Mouse (Mus musculus): ENCODE results near the gene Chrdl2.
"Not testable (repeated sequence)": the region's sequence is repeated elsewhere in the genome, so short reads cannot be mapped to it uniquely, and the experiment has no call there.

Chrdl2 gene

DNA sequence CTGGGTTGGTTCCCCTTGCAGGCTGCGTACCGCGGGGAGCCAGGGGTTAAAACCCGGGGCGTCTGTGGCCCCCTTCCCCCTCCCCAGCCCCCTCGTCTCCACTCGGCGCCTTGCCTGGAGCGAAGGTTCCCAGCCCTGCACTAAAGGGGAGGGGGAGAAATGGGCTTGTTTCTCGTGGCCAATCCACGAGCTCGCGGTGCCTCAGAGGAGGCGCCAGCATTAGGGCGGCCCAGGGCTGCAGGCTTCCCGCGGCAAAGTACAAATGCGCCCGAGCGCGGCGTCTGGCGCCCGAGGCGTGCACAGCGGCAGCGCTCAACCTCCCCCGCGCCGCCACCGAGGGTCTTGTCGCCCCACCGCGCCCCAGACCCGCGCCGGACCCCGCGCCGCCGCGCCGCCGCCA lies at the start of gene Chrdl2:
Chrdl2 (plus strand) TSS at position 383 of the 400 bp plus-strand sequence.
- peak; percentile 19 to 37 for DNase-seq

DNA sequence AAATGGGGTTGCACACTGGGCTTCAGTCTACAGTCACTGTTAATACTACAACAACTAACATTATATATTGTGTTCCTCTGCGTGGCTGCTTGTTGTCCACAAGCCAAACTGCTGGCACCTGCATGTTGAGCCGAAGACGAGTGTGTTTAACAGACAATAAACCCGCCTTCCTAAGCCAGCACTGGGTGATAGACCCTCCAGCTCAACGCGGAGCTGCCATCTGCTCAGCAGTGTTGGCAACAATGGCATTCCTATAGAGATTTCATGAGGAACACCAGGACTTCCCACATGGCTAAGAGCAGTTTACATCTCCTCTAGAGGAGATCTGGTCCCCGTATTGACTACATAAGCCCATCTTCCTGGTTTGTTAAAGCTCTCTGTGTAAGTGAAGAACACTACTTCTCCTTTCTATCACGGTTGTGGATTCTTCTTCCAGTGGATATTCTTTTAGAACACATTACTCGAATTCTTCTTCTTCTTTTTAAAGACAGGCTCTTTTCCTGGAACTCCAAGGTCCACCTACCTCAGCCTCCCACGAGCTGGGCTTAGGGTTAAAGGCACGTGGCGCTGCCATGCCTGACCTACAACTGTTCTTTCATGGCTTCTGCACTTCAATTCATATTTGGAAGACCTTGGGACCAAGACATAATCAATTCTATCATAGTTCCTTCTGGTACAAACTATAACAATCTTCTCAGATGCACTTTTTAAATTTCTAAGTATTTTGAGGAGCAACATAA lies 48.6 kb upstream of the Chrdl2 start:
- no peak for DNase-seq

DNA sequence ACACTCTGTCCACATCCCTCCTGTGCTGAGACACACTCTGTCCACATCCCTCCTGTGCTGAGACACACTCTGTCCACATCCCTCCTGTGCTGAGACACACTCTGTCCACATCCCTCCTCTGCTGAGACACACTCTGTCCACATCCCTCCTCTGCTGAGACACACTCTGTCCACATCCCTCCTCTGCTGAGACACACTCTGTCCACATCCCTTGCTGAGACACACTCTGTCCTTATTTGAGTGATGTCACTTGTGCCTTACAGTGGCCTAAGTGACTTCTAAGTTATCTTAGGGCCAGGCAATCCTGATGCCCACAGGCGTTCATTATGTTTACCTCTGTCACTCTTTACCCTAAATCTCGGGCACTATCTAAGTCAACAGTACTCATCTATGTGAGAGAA lies 45.4 kb upstream of the Chrdl2 start:
- DNase-seq, result not testable (repeated sequence)

DNA sequence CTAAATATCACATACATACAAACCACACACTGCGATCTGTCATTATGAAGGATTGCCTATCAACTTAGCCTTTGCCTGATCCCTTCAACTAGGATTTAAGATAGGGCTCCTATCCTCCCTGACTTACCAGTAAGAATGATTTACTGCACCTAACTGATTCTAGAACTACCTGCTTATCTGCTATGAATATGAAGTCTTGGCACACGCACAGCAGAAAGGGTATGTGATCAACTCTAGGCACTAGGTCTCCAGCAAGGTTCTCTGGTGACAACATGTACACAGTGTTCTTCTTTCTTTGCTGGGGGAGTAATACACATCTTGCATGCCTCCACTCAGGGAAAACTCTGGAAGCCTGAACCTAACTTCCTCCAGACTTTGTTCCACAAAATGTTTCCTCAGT lies 44.5 kb upstream of the Chrdl2 start:
- DNase-seq, result no peak

DNA sequence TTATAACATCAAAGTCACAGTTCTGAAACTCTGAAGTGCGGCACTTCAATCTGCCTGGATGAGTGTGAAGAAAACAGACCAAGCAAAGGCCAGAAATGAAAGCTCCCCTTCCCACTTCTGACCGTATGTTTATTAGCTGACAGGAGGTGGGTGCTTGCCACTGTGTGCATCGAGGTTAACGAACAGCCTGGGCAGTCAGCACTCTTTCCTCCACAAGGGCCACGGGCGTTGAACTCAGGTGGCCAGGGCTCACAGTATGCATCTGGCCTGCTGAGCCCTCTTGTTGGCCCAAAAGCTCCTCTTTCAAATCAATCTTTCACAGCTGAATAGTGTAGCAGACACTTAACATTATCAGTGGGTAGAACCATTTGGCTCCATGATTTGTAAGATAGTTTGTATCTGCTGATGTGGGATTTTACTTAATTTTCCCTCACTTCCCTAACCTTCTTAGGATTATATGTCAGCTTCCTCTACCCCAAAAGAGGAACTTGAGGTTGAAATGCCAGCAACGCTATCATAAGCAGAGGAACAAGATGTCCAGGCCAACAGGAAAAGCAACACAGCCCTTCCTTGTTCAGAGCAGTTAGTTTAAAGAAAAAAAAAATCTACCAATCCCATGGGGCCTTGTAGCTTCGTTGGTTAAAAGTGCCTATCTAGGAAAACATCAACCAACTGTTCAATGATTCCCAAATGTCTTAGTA lies 43.3 kb upstream of the Chrdl2 start:
- no peak for DNase-seq

DNA sequence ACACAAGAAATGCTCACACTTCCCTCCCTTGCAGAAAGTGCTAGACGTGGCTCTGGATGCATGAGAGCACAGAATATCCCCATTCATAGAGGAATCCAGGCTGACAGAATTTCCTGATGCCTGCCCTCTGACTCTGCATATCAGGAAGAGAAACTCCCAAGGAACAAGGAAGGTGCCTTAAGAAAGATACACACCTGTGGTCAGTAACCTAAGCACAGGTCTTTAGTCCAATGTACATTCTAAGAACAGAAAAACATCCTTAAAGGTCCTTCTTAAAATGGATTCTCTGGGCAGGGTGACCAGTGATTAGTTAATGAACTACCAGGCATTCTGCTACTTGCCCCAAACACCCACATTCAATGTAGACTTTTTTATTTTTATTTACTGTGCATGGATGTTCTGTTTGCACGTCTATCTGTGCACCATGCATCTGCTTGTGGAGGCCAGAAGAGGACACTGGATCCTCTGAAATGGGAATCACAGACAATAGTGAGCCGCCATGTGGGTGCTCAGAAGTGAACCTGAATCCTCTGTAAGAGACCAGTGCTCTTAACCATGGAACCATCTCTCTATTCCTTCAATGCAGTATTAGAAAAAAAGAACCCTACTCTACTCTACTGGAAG lies 42.6 kb upstream of the Chrdl2 start:
- no peak for DNase-seq

DNA sequence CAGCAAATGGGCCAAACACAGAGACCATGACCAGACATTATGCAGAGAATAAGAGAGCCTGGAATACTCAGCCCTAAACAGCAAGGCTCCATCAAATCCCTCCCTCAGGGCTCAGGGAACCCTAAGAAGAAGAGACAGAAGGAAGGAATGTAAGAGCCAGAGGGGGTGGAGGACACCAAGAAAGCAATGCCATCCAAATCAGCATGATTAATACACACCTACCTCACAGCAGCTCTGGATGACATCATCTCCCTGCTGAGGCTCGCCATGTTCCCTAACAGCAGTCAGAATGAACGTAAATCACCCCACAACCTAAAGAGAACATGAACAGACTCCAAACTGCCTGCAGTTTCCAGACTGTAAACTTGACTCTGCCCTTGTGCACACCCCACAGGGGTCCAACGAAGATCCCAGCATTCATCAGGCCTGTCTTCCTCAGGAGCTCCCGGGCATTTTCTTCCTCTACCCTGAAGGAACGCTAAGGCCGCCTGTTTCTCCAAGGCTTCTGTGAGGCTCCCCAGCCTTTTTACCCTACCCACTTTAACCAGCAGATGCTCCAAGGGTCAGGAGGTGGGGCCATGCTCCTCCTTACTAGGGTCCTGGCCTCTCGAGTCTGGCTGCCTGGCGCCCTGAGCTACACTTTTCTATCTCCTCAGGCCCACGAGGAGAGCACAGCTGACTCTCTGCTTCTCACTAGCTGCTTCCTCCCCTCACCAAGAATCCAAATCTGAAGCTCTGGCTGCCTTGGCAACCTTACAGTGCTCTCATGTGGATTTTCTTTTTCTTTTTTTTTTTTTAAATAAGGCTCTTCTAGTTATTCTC lies 40.7 kb upstream of the Chrdl2 start:
- no peak for DNase-seq

DNA sequence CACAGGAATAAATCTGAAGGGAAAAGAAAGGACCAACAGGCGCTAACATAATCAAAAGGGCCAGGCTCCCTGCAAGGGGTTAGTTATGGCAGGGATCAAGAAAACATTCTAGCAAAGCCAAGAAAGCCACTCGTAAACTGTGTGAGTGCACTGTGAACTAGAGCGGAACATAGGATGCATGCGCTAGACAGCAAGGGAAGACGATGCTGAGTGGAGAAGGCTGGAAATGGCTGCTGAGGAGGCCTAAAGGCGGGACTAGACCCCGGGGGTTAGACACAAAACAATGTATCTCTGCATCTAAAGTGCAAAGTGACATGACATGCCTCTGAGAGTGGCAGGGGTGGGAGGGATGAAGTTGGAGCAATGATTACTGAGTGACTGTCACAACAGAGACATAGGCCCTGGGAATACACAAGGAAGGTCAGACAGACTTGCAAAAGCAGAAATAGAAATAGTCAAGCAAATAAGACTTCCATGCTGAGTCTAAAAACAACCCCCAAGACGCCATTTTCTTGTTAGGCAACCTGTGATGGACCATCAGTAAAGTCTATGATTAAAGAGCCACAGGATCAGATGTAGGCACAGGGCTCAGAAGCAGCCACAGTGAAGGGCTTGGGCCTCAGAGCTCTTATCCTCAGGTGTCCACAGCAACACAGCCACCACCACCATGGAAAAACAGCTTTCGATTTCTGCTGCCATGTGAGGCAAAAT lies 39.8 kb upstream of the Chrdl2 start:
- DNase-seq, result peak in 1 of 2 experiments; percentile 29

DNA sequence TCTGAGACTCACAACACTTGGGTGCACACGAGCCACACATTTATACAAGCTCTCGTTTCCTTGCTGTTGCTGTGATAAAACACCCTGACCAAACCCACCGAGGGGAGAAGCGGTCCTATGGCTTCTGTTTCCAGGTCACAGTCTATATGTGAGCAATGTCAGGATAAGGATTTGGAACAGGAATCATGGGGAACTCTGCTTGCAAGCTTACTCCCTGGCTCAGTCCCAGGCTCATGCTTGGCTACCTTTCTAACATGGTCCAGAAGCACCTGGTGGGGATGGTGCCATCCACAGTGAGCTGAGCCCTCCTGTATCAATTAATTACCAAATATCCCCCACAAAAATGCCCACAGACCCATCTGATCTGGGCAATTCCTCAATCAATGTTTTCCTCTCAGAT lies 36.8 kb upstream of the Chrdl2 start:
- no peak for DNase-seq

DNA sequence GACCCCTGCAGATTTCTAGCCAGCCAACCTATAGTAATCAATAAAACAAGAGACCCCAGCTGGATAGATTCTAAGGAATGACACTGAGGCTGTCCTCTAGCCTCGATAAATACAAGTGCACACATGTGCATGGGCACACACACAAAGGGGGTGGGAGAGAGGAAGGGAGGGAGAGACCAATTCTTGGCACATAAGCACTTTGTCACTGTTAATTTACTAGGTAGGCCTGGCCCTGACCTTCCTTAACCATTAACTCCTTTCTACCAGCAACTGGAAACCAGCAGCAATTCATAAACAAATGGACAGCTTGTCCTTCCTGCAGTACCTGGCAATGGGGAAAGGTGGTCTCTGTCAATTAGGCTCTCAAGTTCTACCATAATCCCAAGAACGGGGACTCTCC lies 34.0 kb upstream of the Chrdl2 start:
- no peak for DNase-seq

DNA sequence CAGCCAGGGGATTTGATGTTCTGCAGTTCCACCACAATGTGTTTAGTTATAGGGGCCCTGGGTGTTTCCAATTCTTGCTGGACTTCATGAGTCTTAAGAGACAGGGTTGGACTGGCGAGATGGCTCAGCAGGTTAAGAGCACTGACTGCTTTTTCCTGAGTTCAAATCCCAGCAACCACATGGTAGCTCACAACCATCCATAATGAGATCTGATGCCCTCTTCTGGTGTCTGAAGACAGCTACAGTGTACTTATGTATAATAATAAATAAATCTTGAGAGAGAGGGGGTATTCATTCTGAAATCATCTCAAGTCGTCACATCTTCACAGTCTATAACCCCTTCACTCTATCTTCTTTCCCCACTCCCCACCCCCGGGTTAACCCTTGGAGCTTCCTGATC lies 33.1 kb upstream of the Chrdl2 start:
- DNase-seq, result not testable (repeated sequence)

DNA sequence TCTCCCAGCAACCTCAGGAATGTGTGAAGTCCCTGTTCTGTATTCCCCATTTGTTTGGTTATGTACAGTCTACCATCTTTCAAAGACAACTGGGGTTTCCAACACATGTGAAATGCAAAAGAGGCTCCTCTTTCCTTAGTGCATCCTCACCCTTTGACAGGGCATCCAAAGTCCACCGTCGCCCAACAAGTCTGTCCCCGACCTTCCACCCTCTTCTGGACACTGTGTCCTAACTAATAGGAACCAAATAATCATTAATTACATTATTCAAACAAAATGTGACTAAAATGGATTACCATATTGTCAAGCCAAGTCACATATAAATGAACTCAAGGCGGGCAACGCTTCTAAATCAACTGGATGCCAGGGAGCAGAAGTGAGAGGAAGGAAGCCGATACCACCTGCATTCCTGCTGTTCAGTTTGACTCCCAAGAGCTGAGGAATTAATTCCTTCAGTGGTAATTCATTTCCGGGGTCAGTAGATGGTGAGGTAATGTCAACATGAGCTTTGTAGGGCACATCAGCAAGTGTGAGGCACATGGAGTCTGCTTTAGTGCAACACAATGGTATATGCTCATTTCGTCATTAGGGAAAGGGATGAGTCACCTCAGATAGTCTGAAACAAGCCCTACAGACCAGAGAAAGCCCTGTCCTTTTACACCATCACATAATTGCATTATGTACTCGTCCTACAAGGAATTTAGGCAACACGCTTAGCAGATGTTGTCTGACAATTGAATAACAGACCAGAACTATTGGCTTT lies 31.6 kb upstream of the Chrdl2 start:
- DNase-seq, result no peak

DNA sequence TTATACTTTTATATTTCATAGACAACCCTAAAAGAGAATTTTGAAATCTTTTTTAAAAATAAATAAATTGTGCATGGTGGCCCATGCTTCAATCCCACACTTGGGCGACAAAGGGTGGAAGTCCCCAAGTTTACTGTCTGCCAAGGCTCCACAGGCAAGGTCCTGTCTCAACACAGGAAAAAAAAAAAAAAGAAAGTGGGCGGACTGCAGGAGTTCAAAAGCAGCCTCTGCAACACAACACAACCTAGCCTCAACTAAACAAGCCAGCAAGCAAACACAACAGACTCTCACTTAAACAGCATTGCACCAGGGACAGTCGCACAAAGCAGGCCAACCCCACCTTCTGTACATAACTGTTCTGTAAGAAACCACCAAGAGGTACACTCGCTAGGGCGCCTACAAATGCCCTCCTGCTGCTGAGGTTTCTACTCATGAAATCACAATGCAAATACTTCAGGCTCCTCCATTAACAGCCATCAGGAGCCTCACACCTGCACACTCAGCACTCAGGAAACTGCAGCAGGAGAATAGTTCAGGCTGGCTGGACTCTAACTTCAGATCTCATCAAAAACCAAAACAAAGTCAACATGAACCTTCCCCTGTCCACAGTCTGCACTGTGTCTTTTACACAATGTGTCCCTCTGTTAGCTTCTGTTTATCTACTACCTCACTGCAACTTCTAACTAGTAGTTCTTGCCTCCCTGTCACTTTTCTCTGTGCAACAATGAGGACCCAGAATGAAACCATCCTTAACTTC lies 30.0 kb upstream of the Chrdl2 start:
- DNase-seq, result peak; percentile 28 to 47

DNA sequence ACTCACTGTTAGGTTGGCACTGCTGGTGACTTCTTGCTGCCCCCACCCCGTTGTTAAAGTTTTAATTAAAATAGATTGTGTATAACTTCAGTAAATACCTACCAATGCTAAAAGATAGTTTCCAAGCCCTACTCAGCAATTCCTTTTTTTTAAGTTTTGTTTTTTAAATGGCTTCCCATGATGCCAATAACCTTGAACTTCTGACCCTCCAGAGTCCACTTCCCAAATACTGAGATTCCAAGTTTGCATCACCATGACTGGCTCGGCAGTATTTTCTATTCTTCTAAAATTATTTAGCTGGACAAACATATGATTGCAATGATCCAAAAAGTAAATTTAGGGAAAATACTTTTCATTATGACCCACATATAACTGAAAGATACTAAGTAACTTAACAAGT lies 27.9 kb upstream of the Chrdl2 start:
- no peak for DNase-seq

DNA sequence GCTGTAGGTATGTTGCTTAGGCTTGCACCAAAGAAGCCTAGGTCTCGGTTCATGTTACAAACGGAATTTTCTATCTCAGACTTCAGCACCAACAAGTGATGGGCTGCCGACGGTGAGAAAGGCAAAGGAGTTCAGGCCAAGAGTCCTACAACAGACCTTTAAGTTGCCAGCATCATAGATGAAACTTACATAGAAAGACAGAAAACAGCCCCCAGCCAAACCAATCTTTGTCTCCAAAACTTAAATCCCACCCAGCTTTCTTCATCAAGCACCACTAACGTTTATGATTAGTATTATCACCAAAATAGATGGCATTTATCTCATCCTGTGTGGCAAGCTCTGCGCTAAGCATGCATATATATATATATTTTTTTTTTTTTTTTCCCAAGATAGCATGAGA lies 26.9 kb upstream of the Chrdl2 start:
- DNase-seq, result no peak

DNA sequence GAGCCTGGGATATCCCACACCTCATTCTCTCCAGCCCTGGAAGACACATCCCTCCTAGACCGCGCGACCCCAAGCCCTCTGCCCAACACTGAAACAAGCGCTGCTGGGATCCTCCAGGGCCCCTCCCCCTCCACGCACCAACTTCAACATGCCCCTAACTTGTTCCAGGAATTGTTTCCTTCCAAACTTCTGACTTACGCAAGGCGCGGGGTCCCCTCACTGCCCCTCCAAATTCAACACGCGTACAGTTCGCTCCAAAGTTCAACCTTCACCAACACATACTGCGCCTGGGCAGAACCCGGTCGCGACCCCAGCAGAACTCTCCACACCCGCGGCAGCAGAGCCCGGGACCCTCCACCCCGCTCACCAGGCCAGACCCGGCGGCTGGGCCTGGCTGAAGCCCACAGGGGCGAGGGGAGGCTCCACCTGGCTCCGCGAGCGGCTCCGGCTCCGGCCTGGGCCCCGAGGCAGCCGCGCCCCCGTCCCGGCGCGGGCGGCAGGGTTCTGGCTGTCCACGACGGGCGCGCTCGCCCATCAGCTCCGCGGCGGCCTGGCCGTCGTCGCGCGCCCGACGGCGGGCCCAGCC lies 26.3 kb upstream of the Chrdl2 start:
- peak; percentile 62 to 69 for DNase-seq

DNA sequence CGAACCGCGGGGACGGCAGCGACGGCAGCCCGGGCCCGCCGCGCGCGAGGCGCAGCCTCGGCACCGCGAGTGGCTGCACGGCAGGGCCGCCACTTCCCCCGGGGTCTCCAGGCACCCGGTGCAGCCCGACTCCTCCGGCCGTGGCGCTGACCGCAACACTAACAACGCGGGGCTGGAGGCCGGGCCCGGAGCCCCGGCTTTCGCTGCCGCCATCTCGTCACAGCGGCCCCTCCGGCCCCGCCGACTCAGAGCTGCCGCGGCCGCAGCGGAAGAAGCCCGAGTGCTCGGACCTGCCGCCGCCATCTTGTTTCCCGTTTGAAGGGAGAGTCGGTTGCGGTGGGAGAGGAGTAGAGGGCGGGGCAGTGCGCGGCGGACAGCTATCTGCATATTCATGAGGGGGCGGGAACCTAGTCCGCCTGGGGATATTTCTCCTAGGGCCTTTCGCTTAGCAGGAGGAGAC lies 25.8 kb upstream of the Chrdl2 start, which contains the start of gene Rnf169:
Rnf169 (minus strand) TSS at position 317 of the 460 bp plus-strand sequence.
- DNase-seq, result peak; percentile 94 to 95

DNA sequence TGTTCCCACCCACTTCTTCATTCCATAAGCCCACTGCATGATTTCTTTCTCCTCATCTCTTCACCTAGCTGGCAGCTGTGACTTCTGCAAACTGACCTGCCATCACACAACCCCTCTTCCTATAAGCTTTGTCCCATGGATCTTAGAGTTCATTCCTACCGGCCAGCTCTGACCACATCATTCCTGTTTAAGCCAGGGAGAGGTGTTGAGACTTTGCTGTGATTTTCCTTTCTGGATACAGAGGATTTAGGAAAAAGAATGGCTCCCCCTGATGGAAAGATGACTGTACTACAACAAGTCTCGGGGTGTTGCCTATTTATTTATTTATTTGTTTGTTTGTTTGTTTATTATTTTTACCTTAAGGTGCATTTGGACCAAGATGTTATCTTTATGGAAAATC lies 24.7 kb upstream of the Chrdl2 start:
- no peak for DNase-seq

DNA sequence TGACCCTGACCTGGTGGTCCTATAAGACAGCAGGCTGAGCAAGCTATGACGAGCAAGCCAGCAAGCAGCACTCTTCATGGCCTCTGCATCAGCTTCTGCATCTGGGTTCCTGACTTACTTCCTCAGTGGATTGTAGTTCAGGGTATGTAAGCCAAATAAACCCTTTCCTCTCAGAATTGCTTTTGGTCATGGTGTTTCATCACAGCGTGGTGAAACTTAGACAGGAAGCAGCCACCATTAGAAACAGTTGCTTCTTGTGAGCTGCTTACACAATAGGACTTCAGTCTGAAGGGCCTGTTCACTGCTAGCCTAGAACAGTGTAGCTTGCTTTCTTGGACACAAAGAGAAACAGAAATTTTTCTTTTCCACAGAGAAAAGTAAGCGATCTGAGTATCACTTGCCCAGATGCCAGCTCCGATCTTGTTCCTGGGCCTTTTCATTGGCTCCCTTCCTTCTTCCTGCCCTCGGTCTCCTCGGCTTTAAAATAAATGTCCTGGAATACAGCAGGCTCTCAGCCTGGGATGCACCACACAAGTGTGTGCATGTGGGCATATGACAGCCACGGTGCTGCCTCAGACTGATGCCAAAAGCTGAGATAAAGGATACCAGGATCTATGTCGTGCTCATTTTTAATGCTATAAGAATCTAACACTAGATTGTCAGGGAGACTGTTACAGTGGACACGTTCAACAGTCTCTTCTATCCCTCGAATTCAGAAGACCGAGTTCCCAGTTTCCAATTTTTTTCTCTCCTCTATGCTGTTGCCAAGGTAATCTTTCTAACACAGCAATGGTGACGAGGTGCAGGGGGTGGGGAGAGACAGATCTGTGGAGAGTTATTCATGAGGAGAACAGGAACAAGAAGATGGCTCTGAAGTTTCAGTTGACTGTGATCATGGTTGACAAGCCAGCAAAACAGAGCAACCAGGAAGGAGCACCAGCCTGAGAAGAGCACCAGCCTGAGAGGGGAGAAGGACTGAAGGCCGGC lies 23.4 kb upstream of the Chrdl2 start:
- no peak for DNase-seq

All from lung, postnatal 4 days (tissue).